ENCODE assay signal across 18 mouse cellular contexts in the genomic region with DNA sequence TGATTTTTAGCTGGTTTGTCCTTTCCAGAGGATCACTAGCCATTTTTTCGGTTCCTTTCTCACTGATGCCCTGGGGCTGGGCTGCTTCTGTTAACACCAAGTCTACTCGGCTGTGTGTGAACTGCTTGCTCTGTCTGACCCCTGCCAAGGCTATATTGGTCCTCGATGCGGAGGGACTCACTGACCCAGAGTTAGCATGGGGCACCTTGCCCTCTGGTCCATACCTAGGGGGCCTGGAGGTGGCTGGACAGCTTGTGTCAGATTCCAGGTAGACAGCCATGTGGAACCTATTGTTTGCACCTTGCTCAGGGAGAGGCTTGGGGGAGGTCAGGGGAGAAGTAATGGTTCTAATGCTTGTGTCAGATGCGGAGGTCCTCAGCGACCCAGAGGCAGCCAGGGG. TPM values are rescaled to one million over a fixed set of nuclear protein-coding genes. Genes with fewer than 3 reads are reported as not detected.
DNase-seq lines count a peak whose midpoint lies in the region; ATAC-seq and TF ChIP-seq lines count a peak whose summit lies in the region.
"Had no signal": no experiment of that assay in that cellular context is flagged by ENCODE, and none has a peak within 500 bp of the region (broad histone marks: within the 10 kb centered on the region; RNA-seq: fewer than 3 reads in every experiment).

No protein-coding gene starts in this region.

- peak; percentile 47; the same call in 1 of the 2 replicates for ATAC-seq in kidney, embryonic 14.5 days (ENCODE audit: low FRiP score, low TSS enrichment)
- ATAC-seq in forebrain, embryonic 16.5 days = no peak

- no peak overlapping the region for H3K9ac ChIP-seq in kidney, embryonic 14.5 days (ENCODE audit: low read depth, low read length)
- H3K9ac ChIP-seq in forebrain, embryonic 16.5 days (replicated peaks; ENCODE audit: low read depth, low read length) = no peak overlapping the region
- H3K9ac ChIP-seq: embryonic facial prominence, embryonic 12.5 days; hindbrain, embryonic 15.5 days; liver, embryonic 14.5 days; midbrain, embryonic 12.5 days had no signal

- H3K4me1 ChIP-seq in embryonic facial prominence, embryonic 10.5 days = peaks cover 36% of the 10 kb centered on the region
- H3K4me1 ChIP-seq in kidney, embryonic 14.5 days (ENCODE audit: control insufficient read depth, insufficient read depth, low read length) = peaks cover 17% of the 10 kb centered on the region
- H3K4me1 ChIP-seq in forebrain, embryonic 16.5 days (replicated peaks; ENCODE audit: control insufficient read depth, insufficient read depth, low read length) = peaks cover 24% of the 10 kb centered on the region

- peaks cover 30% of the 10 kb centered on the region for H3K27me3 ChIP-seq in embryonic facial prominence, embryonic 10.5 days (replicated peaks; ENCODE audit: low read depth, poor library complexity, severe bottlenecking)
- H3K27me3 ChIP-seq in kidney, embryonic 14.5 days (ENCODE audit: control insufficient read depth, insufficient read depth, low read length) = no peaks in the 10 kb centered on the region
- H3K27me3 ChIP-seq in forebrain, embryonic 16.5 days (replicated peaks; ENCODE audit: control insufficient read depth, insufficient read depth, low read length) = 0 out of 2 replicates have a peak, but pooled peaks cover 3% of the 10 kb centered on the region
- H3K27me3 ChIP-seq: hindbrain, embryonic 15.5 days had no signal

- H3K9me3 ChIP-seq in embryonic facial prominence, embryonic 10.5 days = no peaks in the 10 kb centered on the region
- H3K9me3 ChIP-seq in kidney, embryonic 14.5 days (ENCODE audit: control insufficient read depth, low read length) = no peaks in the 10 kb centered on the region
- H3K9me3 ChIP-seq in forebrain, embryonic 16.5 days (ENCODE audit: control insufficient read depth, low read length) = no peaks in the 10 kb centered on the region
- H3K9me3 ChIP-seq: embryonic facial prominence, embryonic 12.5 days; heart, embryonic 10.5 days; hindbrain, embryonic 15.5 days; midbrain, embryonic 12.5 days had no signal

- H3K4me2 ChIP-seq in kidney, embryonic 14.5 days (replicated peaks; ENCODE audit: low read depth, low read length) = no peak overlapping the region
- H3K4me2 ChIP-seq in forebrain, embryonic 16.5 days (ENCODE audit: low read length) = no peak overlapping the region
- H3K4me2 ChIP-seq: embryonic facial prominence, embryonic 12.5 days; hindbrain, embryonic 15.5 days; midbrain, embryonic 12.5 days had no signal

- intact Hi-C loops in gastrocnemius, adult 2 months (cut with DNase I) = loop anchor here (2.0 kb wide), 1 partner anchor 423 kb away; no protein-coding TSS in a partner anchor

- H3K4me3 ChIP-seq in gastrocnemius, adult 2 months = no peak overlapping the region
- no peak overlapping the region for H3K4me3 ChIP-seq in embryonic facial prominence, embryonic 10.5 days
- no peak overlapping the region for H3K4me3 ChIP-seq in kidney, embryonic 14.5 days (ENCODE audit: low read length)
- H3K4me3 ChIP-seq in forebrain, embryonic 16.5 days (replicated peaks; ENCODE audit: low read length) = no peak overlapping the region
- H3K4me3 ChIP-seq: embryonic facial prominence, embryonic 12.5 days; heart, embryonic 10.5 days; hindbrain, embryonic 15.5 days; midbrain, embryonic 12.5 days had no signal

- WGBS in embryonic facial prominence, embryonic 10.5 days = 63% methylated on average over 6 of the region's 6 CpGs
- WGBS in kidney, embryonic 14.5 days = 40% methylated on average over 6 of the region's 6 CpGs
- WGBS in forebrain, embryonic 16.5 days = 82% methylated on average over 6 of the region's 6 CpGs

- no peaks in the 10 kb centered on the region for H3K36me3 ChIP-seq in embryonic facial prominence, embryonic 10.5 days (replicated peaks)
- peaks cover 9% of the 10 kb centered on the region; the same call in 1 of the 2 replicates for H3K36me3 ChIP-seq in kidney, embryonic 14.5 days (ENCODE audit: control insufficient read depth, insufficient read depth, low read length)
- H3K36me3 ChIP-seq in forebrain, embryonic 16.5 days (ENCODE audit: control insufficient read depth, insufficient read depth) = no peaks in the 10 kb centered on the region
- H3K36me3 ChIP-seq: hindbrain, embryonic 15.5 days; midbrain, embryonic 12.5 days had no signal

- TF ChIP-seq CTCF in gastrocnemius, adult 2 months (IDR thresholded peaks at IDR 0.05) = no peak

- no peak for DNase-seq in gastrocnemius, adult 2 months
- DNase-seq in gastrocnemius, adult 8-10 months (ENCODE audit: low spot score in 2 of 2) = no peak
- no peak for DNase-seq in embryonic facial prominence, embryonic 10.5 days (ENCODE audit: low spot score)
- peak; percentile 37 to 79 for DNase-seq in kidney, postnatal 25 days
- no peak for DNase-seq in testis, postnatal 14 days (ENCODE audit: low spot score)
- DNase-seq in spleen, adult 18-20 months = no peak
- DNase-seq: cerebellum, adult 11-12 months; thymus, postnatal 36 days had no signal

- peak overlapping the region; percentile 76 for H3K27ac ChIP-seq in gastrocnemius, adult 2 months
- H3K27ac ChIP-seq in embryonic facial prominence, embryonic 10.5 days (replicated peaks) = peak overlapping the region; percentile 24
- no peak overlapping the region for H3K27ac ChIP-seq in kidney, embryonic 14.5 days (ENCODE audit: low read depth, low read length)
- H3K27ac ChIP-seq in forebrain, embryonic 16.5 days (ENCODE audit: low read length) = no peak overlapping the region
- H3K27ac ChIP-seq: embryonic facial prominence, embryonic 12.5 days; heart, embryonic 10.5 days; hindbrain, embryonic 15.5 days; liver, embryonic 14.5 days; midbrain, embryonic 12.5 days had no signal

RNA-seq across cellular contexts. Expression of gene 1810049J17Rik, which starts 52.2 kb away (rescaled TPM):
- not detected for total RNA-seq in gastrocnemius, adult 2 months (2021)
- total RNA-seq in gastrocnemius, adult 8-10 months (2022) = under 1 TPM in 1 of 4 experiments, not detected in 3; 0.72 TPM
- polyA plus RNA-seq in embryonic facial prominence, embryonic 10.5 days (2016; fragmentation: Nextera tagmentation; extraction: Ambion mirVana) = not detected in 2 replicates
- 0.81 and 1.9 TPM in 2 replicates for polyA plus RNA-seq in kidney, embryonic 14.5 days (2014; fragmentation: Nextera tagmentation; extraction: Ambion mirVana)
- polyA plus RNA-seq in forebrain, embryonic 16.5 days (2015; fragmentation: Nextera tagmentation; extraction: Ambion mirVana) = not detected in 2 replicates
- total RNA-seq: hematopoietic stem cell, adult 5-6 weeks; neutrophil, adult 5-6 weeks had no signal
- polyA plus RNA-seq: forebrain, embryonic 11.5 days; heart, embryonic 10.5 days had no signal

RNA-seq across cellular contexts. Expression of gene Golph3, which starts 52.7 kb away (rescaled TPM):
- 10 to 100 TPM; 77.0 to 80.0 TPM for total RNA-seq in gastrocnemius, adult 2 months (2021)
- total RNA-seq in gastrocnemius, adult 8-10 months (2022) = 10 to 100 TPM; 66.2 to 86.7 (median 75.1) TPM
- polyA plus RNA-seq in embryonic facial prominence, embryonic 10.5 days (2016; fragmentation: Nextera tagmentation; extraction: Ambion mirVana) = 61.0 and 61.5 TPM in 2 replicates
- 78.7 and 116 TPM in 2 replicates for polyA plus RNA-seq in kidney, embryonic 14.5 days (2014; fragmentation: Nextera tagmentation; extraction: Ambion mirVana)
- 56.7 and 70.2 TPM in 2 replicates for polyA plus RNA-seq in forebrain, embryonic 16.5 days (2015; fragmentation: Nextera tagmentation; extraction: Ambion mirVana)

Comparison
In these comparisons a context has a peak if more than half of its experiments do, and no peak if none do; other contexts are left out.
1. DNase-seq: peak in kidney, postnatal 25 days (2 of 2); none in gastrocnemius, adult 2 months (single experiment), gastrocnemius, adult 8-10 months (0 of 2), embryonic facial prominence, embryonic 10.5 days (single experiment), testis, postnatal 14 days (single experiment) and spleen, adult 18-20 months (0 of 2).
2. H3K27ac ChIP-seq: peak in gastrocnemius, adult 2 months (single experiment) and embryonic facial prominence, embryonic 10.5 days (single experiment); none in kidney, embryonic 14.5 days (single experiment) and forebrain, embryonic 16.5 days (single experiment).